Mouse (Mus musculus): ENCODE measurements at regions not wholly inside any gene's neighbourhood (a gene's known extent, or its start where the extent isn't known, plus 50 kb on each side); places are given as distances from the start of the nearest gene placed in this dataset.

- DNase-seq = no peak
- Histone ChIP-seq H3K27ac (ENCODE audit: low read depth) (no peak overlapping the region), H3K4me3 (ENCODE audit: low read depth, low read length) (no peak overlapping the region), H3K9me3 (ENCODE audit: low read depth, low read length) (no peaks in the 10 kb centered on the region), H3K27me3 (ENCODE audit: insufficient read depth, low read length) (no peaks in the 10 kb centered on the region), H3K4me2 (no peak overlapping the region), H3K36me3 (ENCODE audit: insufficient read depth) (no peaks in the 10 kb centered on the region), H3K4me1 (ENCODE audit: insufficient read depth) (no peaks in the 10 kb centered on the region), H3K9ac (no peak overlapping the region)
- no peak for TF ChIP-seq CTCF (IDR thresholded peaks at IDR 0.05; ENCODE audit: low read depth)
- no peak for ATAC-seq (ENCODE audit: insufficient read depth)
- 72% methylated on average over 7 of the region's 7 CpGs for WGBS
These were observed 476.3 kb upstream of the Syt1 start for GRCm38 (mm10) chr10:109486917-109487604.

- H3K4me2 ChIP-seq = no peak overlapping the region
- no peak for ATAC-seq (ENCODE audit: insufficient read depth)
These were observed 469.8 kb upstream of the Syt1 start for GRCm38 (mm10) chr10:109480551-109480950.

GRCm38 (mm10) chr10:109479941-109480340 lies 469.2 kb upstream of the Syt1 start:
- WGBS = 69% methylated on average over 5 of the region's 5 CpGs
- Histone ChIP-seq H3K4me2 (no peak overlapping the region), H3K9ac (no peak overlapping the region), H3K27me3 (ENCODE audit: insufficient read depth, low read length) (no peaks in the 10 kb centered on the region), H3K4me1 (ENCODE audit: insufficient read depth) (no peaks in the 10 kb centered on the region), H3K27ac (ENCODE audit: low read depth) (no peak overlapping the region), H3K36me3 (ENCODE audit: insufficient read depth) (no peaks in the 10 kb centered on the region), H3K4me3 (ENCODE audit: low read depth, low read length) (no peak overlapping the region), H3K9me3 (ENCODE audit: low read depth, low read length) (no peaks in the 10 kb centered on the region)
- ATAC-seq (ENCODE audit: insufficient read depth) (no peak; the same call in 1 of the 2 replicates), DNase-seq (no peak)
- TF ChIP-seq CTCF (IDR thresholded peaks at IDR 0.05; ENCODE audit: low read depth) = no peak

More at GRCm38 (mm10) chr10:109480551-109480950, 469.8 kb upstream of the Syt1 start:
- no peak for TF ChIP-seq CTCF (IDR thresholded peaks at IDR 0.05; ENCODE audit: low read depth)
- H3K4me3 ChIP-seq (ENCODE audit: low read depth, low read length) = no peak overlapping the region
- H3K9me3 ChIP-seq (ENCODE audit: low read depth, low read length) = no peaks in the 10 kb centered on the region
- no peak for DNase-seq
- no peaks in the 10 kb centered on the region for H3K4me1 ChIP-seq (ENCODE audit: insufficient read depth)
- no peaks in the 10 kb centered on the region for H3K27me3 ChIP-seq (ENCODE audit: insufficient read depth, low read length)
- no peak overlapping the region for H3K27ac ChIP-seq (ENCODE audit: low read depth)
- H3K9ac ChIP-seq = no peak overlapping the region
- H3K36me3 ChIP-seq (ENCODE audit: insufficient read depth) = no peaks in the 10 kb centered on the region

DNA sequence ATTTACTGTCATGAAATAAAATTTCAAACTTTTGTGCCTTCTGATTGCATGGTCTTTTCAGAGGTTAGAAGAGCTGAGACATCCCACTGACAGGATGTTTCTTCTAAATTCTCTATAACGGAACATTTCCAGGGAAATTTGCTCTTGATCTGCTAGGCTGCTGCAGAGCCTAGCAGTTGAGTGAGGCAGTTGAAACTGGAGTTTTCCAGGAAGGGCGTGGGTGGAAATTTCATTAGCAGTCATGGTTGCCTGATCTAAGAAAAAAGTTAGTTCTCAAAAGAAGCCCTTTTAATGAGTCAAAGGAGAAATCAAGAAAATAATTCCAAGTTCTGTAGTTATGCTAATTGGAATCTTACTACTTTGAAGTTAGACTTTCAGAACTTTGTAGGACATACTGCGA lies 455.7 kb upstream of the Syt1 start:
- TF ChIP-seq CTCF (IDR thresholded peaks at IDR 0.05; ENCODE audit: low read depth) = no peak
- no peak overlapping the region for H3K27ac ChIP-seq (ENCODE audit: low read depth)
- WGBS = 73% methylated on average over 3 of the region's 3 CpGs
- no peak overlapping the region for H3K4me3 ChIP-seq (ENCODE audit: low read depth, low read length)
- H3K4me1 ChIP-seq (ENCODE audit: insufficient read depth) = no peaks in the 10 kb centered on the region
- no peaks in the 10 kb centered on the region for H3K9me3 ChIP-seq (ENCODE audit: low read depth, low read length)
- H3K36me3 ChIP-seq (ENCODE audit: insufficient read depth) = no peaks in the 10 kb centered on the region
- no peak overlapping the region for H3K9ac ChIP-seq
- no peaks in the 10 kb centered on the region for H3K27me3 ChIP-seq (ENCODE audit: insufficient read depth, low read length)
- ATAC-seq (ENCODE audit: insufficient read depth) = no peak
- DNase-seq = no peak
- no peak overlapping the region for H3K4me2 ChIP-seq

GRCm38 (mm10) chr10:109431112-109431511 lies 420.3 kb upstream of the Syt1 start:
- no peak overlapping the region for H3K9ac ChIP-seq
- ATAC-seq (ENCODE audit: insufficient read depth) (no peak), DNase-seq (no peak)
- no peaks in the 10 kb centered on the region for H3K27me3 ChIP-seq (ENCODE audit: insufficient read depth, low read length)
- no peak overlapping the region for H3K4me2 ChIP-seq
- no peaks in the 10 kb centered on the region for H3K36me3 ChIP-seq (ENCODE audit: insufficient read depth)
- H3K4me3 ChIP-seq (ENCODE audit: low read depth, low read length) = no peak overlapping the region
- TF ChIP-seq CTCF (IDR thresholded peaks at IDR 0.05; ENCODE audit: low read depth) = no peak
- 75% methylated on average over 4 of the region's 4 CpGs for WGBS
- no peaks in the 10 kb centered on the region for H3K4me1 ChIP-seq (ENCODE audit: insufficient read depth)
- H3K9me3 ChIP-seq (ENCODE audit: low read depth, low read length) = no peaks in the 10 kb centered on the region
- H3K27ac ChIP-seq (ENCODE audit: low read depth) = no peak overlapping the region

DNA sequence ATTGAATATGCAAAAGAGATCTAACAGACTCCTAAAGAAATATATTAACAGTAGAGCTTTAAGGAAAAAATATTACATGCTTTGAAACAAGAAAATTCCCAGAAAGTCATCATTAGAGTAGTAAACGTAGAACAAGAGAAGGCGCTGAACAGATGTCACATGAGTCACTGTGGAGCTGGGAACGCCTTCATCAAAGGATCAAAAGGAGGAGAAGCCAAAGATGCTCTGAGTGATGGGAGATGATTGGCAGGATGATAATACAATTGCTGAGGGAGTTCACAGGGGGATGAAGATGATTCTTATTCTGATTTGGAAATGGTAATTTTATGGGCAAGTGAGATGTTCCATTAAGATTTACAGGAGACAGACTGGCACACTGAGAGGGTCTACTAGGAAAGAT lies 417.1 kb upstream of the Syt1 start:
- Histone ChIP-seq H3K4me1 (ENCODE audit: insufficient read depth) (no peaks in the 10 kb centered on the region), H3K4me3 (ENCODE audit: low read depth, low read length) (no peak overlapping the region), H3K9me3 (ENCODE audit: low read depth, low read length) (no peaks in the 10 kb centered on the region), H3K27me3 (ENCODE audit: insufficient read depth, low read length) (no peaks in the 10 kb centered on the region), H3K36me3 (ENCODE audit: insufficient read depth) (no peaks in the 10 kb centered on the region), H3K9ac (no peak overlapping the region), H3K4me2 (no peak overlapping the region), H3K27ac (ENCODE audit: low read depth) (no peak overlapping the region)
- no peak for TF ChIP-seq CTCF (IDR thresholded peaks at IDR 0.05; ENCODE audit: low read depth)
- WGBS = 85% methylated on average over 3 of the region's 3 CpGs
- no peak for DNase-seq
- ATAC-seq (ENCODE audit: insufficient read depth) = no peak

- Histone ChIP-seq H3K36me3 (ENCODE audit: insufficient read depth) (no peaks in the 10 kb centered on the region), H3K4me1 (ENCODE audit: insufficient read depth) (no peaks in the 10 kb centered on the region), H3K9me3 (ENCODE audit: low read depth, low read length) (no peaks in the 10 kb centered on the region), H3K4me3 (ENCODE audit: low read depth, low read length) (no peak overlapping the region), H3K27me3 (ENCODE audit: insufficient read depth, low read length) (no peaks in the 10 kb centered on the region), H3K4me2 (no peak overlapping the region), H3K9ac (no peak overlapping the region), H3K27ac (ENCODE audit: low read depth) (no peak overlapping the region)
- ATAC-seq (ENCODE audit: insufficient read depth) (peak; percentile 38; the same call in 1 of the 2 replicates), DNase-seq (peak; percentile 46)
- 39% methylated on average over 3 of the region's 3 CpGs for WGBS
- TF ChIP-seq CTCF (IDR thresholded peaks at IDR 0.05; ENCODE audit: low read depth) = no peak
These were observed 396.2 kb upstream of the Syt1 start for GRCm38 (mm10) chr10:109407011-109407410.
